Mouse (Mus musculus): ENCODE data around the gene Col8a2. TPM values are rescaled to one million over a fixed set of nuclear protein-coding genes. Genes with fewer than 3 reads are reported as not detected.

The Col8a2 gene
- total and polyA plus RNA-seq, 3 experiments: not detected

DNA sequence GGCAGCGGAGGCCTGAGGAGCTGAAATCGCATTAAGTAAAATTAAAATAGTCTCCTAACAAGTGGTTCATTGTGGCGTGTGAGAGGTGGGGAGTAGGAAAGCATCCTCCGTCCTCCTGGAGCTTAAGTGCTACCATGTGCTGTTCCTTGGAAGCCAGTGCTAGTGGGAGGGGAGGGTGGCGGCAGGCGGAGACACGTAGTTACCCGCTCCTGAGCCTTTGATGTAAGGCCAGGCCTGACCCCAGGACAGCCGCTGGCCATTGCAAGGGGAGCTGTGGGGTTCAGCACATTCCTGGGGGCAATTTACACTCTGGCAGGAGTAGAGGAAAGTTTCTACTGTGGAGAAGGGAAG lies 8.1 kb upstream of the Col8a2 start:
- peaks cover 18 to 28% of the 10 kb centered on the region in 2 experiments for H3K36me3 ChIP-seq (replicated peaks in 1 of 2; ENCODE audit: control insufficient read depth in 1 of 2, insufficient read depth in 1 of 2, low read length in 1 of 2)
- H3K9ac ChIP-seq (ENCODE audit: insufficient read depth, low read depth): no peak overlapping the region
- H3K79me2 ChIP-seq (replicated peaks; ENCODE audit: control insufficient read depth, extremely low read depth, insufficient read depth, poor library complexity, severe bottlenecking): no peaks in the 10 kb centered on the region
- DNase-seq (ENCODE audit: extremely low read depth): no peak
- H3K27me3 ChIP-seq (replicated peaks): no peaks in the 10 kb centered on the region
- TF ChIP-seq UBTF (IDR thresholded peaks at IDR 0.05; ENCODE audit: low read depth, low read length): no peak
- TF ChIP-seq ETS1 (conservative IDR thresholded peaks at IDR 0.05; ENCODE audit: low read depth, low read length): no peak
- dilution Hi-C loops (cut with MboI; ENCODE audit: extremely low pct_ligation_motif_present, extremely low pct_unique_long_range_greater_than_20kb, low sequenced_read_pairs) (no loop called here), in situ Hi-C loops (cut with MboI; ENCODE audit: low pct_ligation_motif_present, low pct_unique_long_range_greater_than_20kb, low sequenced_read_pairs) (no loop called here)
- no peaks in the 10 kb centered on the region for H3K9me3 ChIP-seq (replicated peaks; ENCODE audit: low read length)
- H3K4me3 ChIP-seq (replicated peaks in 1 of 3; ENCODE audit: low read depth in 2 of 3, low read length in 2 of 3, poor library complexity in 1 of 3): no peak overlapping the region
- H3K4me1 ChIP-seq (ENCODE audit: control insufficient read depth in 1 of 2, insufficient read depth in 2 of 2): peaks cover 0 to 17% of the 10 kb centered on the region in 2 experiments; a peak in 2 of 4 replicates
- no peak overlapping the region for H3K4me2 ChIP-seq (ENCODE audit: insufficient read depth, low read depth, poor library complexity, severe bottlenecking)
- H3K27ac ChIP-seq (ENCODE audit: insufficient read depth, low read depth): no peak overlapping the region

DNA sequence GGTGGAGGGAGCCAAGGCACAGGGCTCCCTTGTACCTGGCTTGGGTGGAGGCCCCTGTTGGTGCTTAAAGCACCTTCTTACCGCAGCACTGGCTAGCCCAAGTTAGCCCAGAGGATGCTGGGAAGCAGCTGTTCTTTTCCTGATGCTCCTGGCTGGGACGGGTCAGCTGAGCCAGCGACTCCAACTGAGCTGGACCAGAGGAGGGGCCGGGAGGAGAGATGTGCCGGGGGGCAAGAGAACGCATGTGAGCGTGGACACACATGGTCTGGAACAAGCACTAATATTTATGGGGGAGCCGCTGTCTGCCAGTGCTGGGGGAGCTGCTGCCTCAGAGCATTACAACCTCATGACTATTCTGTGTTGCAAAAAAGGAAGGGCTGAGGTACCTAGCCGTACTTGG lies 7.6 kb upstream of the Col8a2 start:
- no peak overlapping the region for H3K4me3 ChIP-seq (replicated peaks in 1 of 3; ENCODE audit: low read depth in 2 of 3, low read length in 2 of 3, poor library complexity in 1 of 3)
- TF ChIP-seq MXI1 (IDR thresholded peaks at IDR 0.05; ENCODE audit: low read depth, low read length) (no peak), GABPA (IDR thresholded peaks at IDR 0.05; ENCODE audit: insufficient replicate concordance, low read depth, low read length) (no peak), MAFK (IDR thresholded peaks at IDR 0.05; ENCODE audit: insufficient replicate concordance, low read length) (no peak), EP300 (IDR thresholded peaks at IDR 0.05; ENCODE audit: low read length) (no peak), RAD21 (IDR thresholded peaks at IDR 0.05; ENCODE audit: low read depth, low read length) (no peak), CHD2 (IDR thresholded peaks at IDR 0.05; ENCODE audit: low read length) (no peak), PAX5 (IDR thresholded peaks at IDR 0.05; ENCODE audit: low read length) (no peak)
- dilution Hi-C loops (cut with MboI; ENCODE audit: extremely low pct_ligation_motif_present, extremely low pct_unique_long_range_greater_than_20kb, low sequenced_read_pairs): no loop called here
- no peaks in the 10 kb centered on the region for H3K79me2 ChIP-seq (replicated peaks; ENCODE audit: control insufficient read depth, extremely low read depth, insufficient read depth, poor library complexity, severe bottlenecking)
- H3K4me2 ChIP-seq (ENCODE audit: insufficient read depth, low read depth, poor library complexity, severe bottlenecking): no peak overlapping the region
- no peak overlapping the region for H3K9ac ChIP-seq (ENCODE audit: insufficient read depth, low read depth)
- no peak for DNase-seq (ENCODE audit: extremely low read depth)
- H3K27ac ChIP-seq (ENCODE audit: insufficient read depth, low read depth): no peak overlapping the region
- in situ Hi-C loops (cut with MboI; ENCODE audit: low pct_ligation_motif_present, low pct_unique_long_range_greater_than_20kb, low sequenced_read_pairs): no loop called here
- peaks cover 0 to 17% of the 10 kb centered on the region in 2 experiments; a peak in 2 of 4 replicates for H3K4me1 ChIP-seq (ENCODE audit: control insufficient read depth in 1 of 2, insufficient read depth in 2 of 2)
- no peaks in the 10 kb centered on the region for H3K9me3 ChIP-seq (replicated peaks; ENCODE audit: low read length)
- H3K27me3 ChIP-seq (replicated peaks): no peaks in the 10 kb centered on the region
- peaks cover 15 to 24% of the 10 kb centered on the region in 2 experiments for H3K36me3 ChIP-seq (replicated peaks in 1 of 2; ENCODE audit: control insufficient read depth in 1 of 2, insufficient read depth in 1 of 2, low read length in 1 of 2)

DNA sequence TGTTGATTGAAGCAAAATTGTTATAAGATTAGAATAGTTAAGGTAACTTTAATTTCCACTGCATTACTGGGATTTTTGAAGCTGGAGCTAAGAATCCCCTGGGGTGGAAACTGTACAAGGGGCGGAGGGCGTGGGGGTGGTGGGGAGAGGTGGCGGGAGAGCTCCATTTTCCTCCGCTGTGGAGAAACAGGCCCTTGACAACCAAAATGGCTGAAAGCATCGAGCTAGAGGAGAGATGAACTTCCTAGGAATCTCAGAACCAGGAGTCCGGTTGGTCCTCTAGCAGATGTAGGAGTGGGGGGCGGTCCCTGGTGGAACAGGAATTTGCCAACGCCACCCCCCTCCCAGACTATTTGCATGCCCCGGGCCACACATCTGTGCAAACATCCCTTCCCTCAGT lies 4.9 kb upstream of the Col8a2 start:
- Histone ChIP-seq H3K79me2 (replicated peaks; ENCODE audit: control insufficient read depth, extremely low read depth, insufficient read depth, poor library complexity, severe bottlenecking) (no peaks in the 10 kb centered on the region), H3K27me3 (replicated peaks) (peaks cover 12% of the 10 kb centered on the region), H3K9me3 (replicated peaks; ENCODE audit: low read length) (no peaks in the 10 kb centered on the region), H3K4me1 (ENCODE audit: control insufficient read depth in 1 of 2, insufficient read depth in 2 of 2) (peaks cover 0 to 17% of the 10 kb centered on the region in 2 experiments; a peak in 2 of 4 replicates), H3K4me2 (ENCODE audit: insufficient read depth, low read depth, poor library complexity, severe bottlenecking) (no peak overlapping the region; the same call in 1 of the 2 replicates), H3K9ac (ENCODE audit: insufficient read depth, low read depth) (no peak overlapping the region), H3K27ac (ENCODE audit: insufficient read depth, low read depth) (no peak overlapping the region), H3K36me3 (replicated peaks in 1 of 2; ENCODE audit: control insufficient read depth in 1 of 2, insufficient read depth in 1 of 2, low read length in 1 of 2) (peaks cover 0 to 7% of the 10 kb centered on the region in 2 experiments), H3K4me3 (replicated peaks in 1 of 3; ENCODE audit: low read depth in 2 of 3, low read length in 2 of 3, poor library complexity in 1 of 3) (no peak overlapping the region)
- dilution Hi-C loops (cut with MboI; ENCODE audit: extremely low pct_ligation_motif_present, extremely low pct_unique_long_range_greater_than_20kb, low sequenced_read_pairs) (no loop called here), in situ Hi-C loops (cut with MboI; ENCODE audit: low pct_ligation_motif_present, low pct_unique_long_range_greater_than_20kb, low sequenced_read_pairs) (no loop called here)
- TF ChIP-seq E2F4 (IDR thresholded peaks at IDR 0.05; ENCODE audit: insufficient replicate concordance, low read depth, low read length) (no peak), MAFK (IDR thresholded peaks at IDR 0.05; ENCODE audit: insufficient replicate concordance, low read length) (no peak), ZC3H11A (IDR thresholded peaks at IDR 0.05; ENCODE audit: low read depth, low read length) (no peak), MYC (IDR thresholded peaks at IDR 0.05; ENCODE audit: low read depth, low read length) (no peak), RCOR1 (conservative IDR thresholded peaks at IDR 0.05; ENCODE audit: low read depth, low read length) (no peak), TBP (conservative IDR thresholded peaks at IDR 0.05; ENCODE audit: low read depth, low read length) (no peak)
- DNase-seq (ENCODE audit: extremely low read depth): no peak

Measured in CH12.LX (cell line).